ENCODE assay signal across 19 mouse cellular contexts in genomic region chr12:119062490-119062889, GRCm38 (mm10).
"Had no signal": no experiment of that assay in that cellular context is flagged by ENCODE, and none has a peak within 500 bp of the region (broad histone marks: within the 10 kb centered on the region; RNA-seq: fewer than 3 reads in every experiment).

No protein-coding gene starts in this region.

- ATAC-seq: hindbrain, postnatal 0 days; intestine, embryonic 16.5 days; liver, embryonic 12.5 days had no signal

- H3K27me3 ChIP-seq: heart, embryonic 12.5 days; hindbrain, embryonic 13.5 days; hindbrain, embryonic 15.5 days; kidney, embryonic 15.5 days; limb, embryonic 13.5 days; limb, embryonic 15.5 days; liver, embryonic 12.5 days had no signal

- H3K4me2 ChIP-seq: heart, embryonic 12.5 days; hindbrain, embryonic 13.5 days; hindbrain, embryonic 15.5 days; kidney, embryonic 15.5 days; limb, embryonic 13.5 days; limb, embryonic 15.5 days; liver, embryonic 12.5 days had no signal

- H3K27ac ChIP-seq: gastrocnemius, adult 2 months; heart, embryonic 10.5 days; hindbrain, embryonic 13.5 days; hindbrain, embryonic 15.5 days; hindbrain, postnatal 0 days; kidney, embryonic 15.5 days; kidney, postnatal 0 days; limb, embryonic 13.5 days; limb, embryonic 15.5 days; liver, embryonic 12.5 days had no signal

- H3K9ac ChIP-seq: heart, embryonic 12.5 days; hindbrain, embryonic 13.5 days; hindbrain, embryonic 15.5 days; kidney, embryonic 15.5 days; limb, embryonic 13.5 days; limb, embryonic 15.5 days; liver, embryonic 12.5 days had no signal

- H3K9me3 ChIP-seq: heart, embryonic 10.5 days; heart, embryonic 12.5 days; hindbrain, embryonic 13.5 days; hindbrain, embryonic 15.5 days; kidney, embryonic 15.5 days; limb, embryonic 13.5 days; limb, embryonic 15.5 days; liver, embryonic 12.5 days had no signal

- H3K36me3 ChIP-seq: heart, embryonic 10.5 days; heart, embryonic 12.5 days; hindbrain, embryonic 13.5 days; hindbrain, embryonic 15.5 days; kidney, embryonic 15.5 days; limb, embryonic 13.5 days; limb, embryonic 15.5 days; liver, embryonic 12.5 days had no signal

- DNase-seq: gastrocnemius, adult 2 months; gastrocnemius, postnatal 10 days; gastrocnemius, postnatal 25 days; heart, adult 18-20 months; heart, postnatal 10 days; layer of hippocampus, adult 9-11 months; layer of hippocampus, postnatal 36 days; left cerebral cortex, postnatal 4 days had no signal

- H3K4me1 ChIP-seq: heart, embryonic 10.5 days; heart, embryonic 12.5 days; hindbrain, embryonic 13.5 days; hindbrain, embryonic 15.5 days; kidney, embryonic 15.5 days; limb, embryonic 13.5 days; limb, embryonic 15.5 days; liver, embryonic 12.5 days had no signal

- H3K4me3 ChIP-seq: gastrocnemius, adult 2 months; heart, embryonic 10.5 days; heart, embryonic 12.5 days; hindbrain, embryonic 13.5 days; hindbrain, embryonic 15.5 days; kidney, embryonic 15.5 days; limb, embryonic 13.5 days; limb, embryonic 15.5 days; liver, embryonic 12.5 days had no signal
